Mouse (Mus musculus) limb, embryonic 10.5 days (tissue): ENCODE results near the gene Sec13. TPM values are rescaled to one million over a fixed set of nuclear protein-coding genes. Genes with fewer than 3 reads are reported as not detected.
A peak's percentile ranks its signal among the peaks of the same experiment; 100 is the strongest.

Experiments
- DNase-seq: peaks from one replicate; pipeline ENCODE4 v3.0.0-alpha.2; 2017; ENCODE audit warnings: low spot score
- H3K27ac ChIP-seq: fragments of 300-500 bp; sonication (generic); 2 replicates; pipeline ENCODE4 v1.5.1; 2016; ENCODE audit warnings: mild to moderate bottlenecking
- H3K27me3 ChIP-seq: fragments of 300-500 bp; sonication (generic); 2 replicates; pipeline ENCODE4 v1.6.1; 2016; ENCODE audit warnings: low read depth, mild to moderate bottlenecking; ENCODE audit not compliant: poor library complexity, severe bottlenecking
- H3K36me3 ChIP-seq: fragments of 300-500 bp; sonication (generic); 2 replicates; pipeline ENCODE4 v1.6.1; 2016; ENCODE audit warnings: mild to moderate bottlenecking, moderate library complexity
- H3K4me1 ChIP-seq: fragments of 300-500 bp; sonication (generic); 2 replicates; pipeline ENCODE4 v1.6.1; 2016
- H3K4me3 ChIP-seq: fragments of 300-500 bp; sonication (generic); 2 replicates; pipeline ENCODE4 v1.5.1; 2016; ENCODE audit warnings: mild to moderate bottlenecking, moderate library complexity
- H3K9me3 ChIP-seq: fragments of 300-500 bp; sonication (generic); replicated peaks from 2 replicates; pipeline ENCODE4 v1.6.1; 2016; ENCODE audit warnings: mild to moderate bottlenecking
- WGBS: fragments of 180-500 bp; shearing (Covaris S2); methylation state at CpG from one replicate; pipeline ENCODE4 v1.1.7; 2016; 5-methylcytosine and 5-hydroxymethylcytosine counted together
- polyA plus RNA-seq: library from polyadenylated mRNA; unstranded; fragments of >200 nt; fragmentation: Nextera tagmentation; extraction: Ambion mirVana; gene quantifications from 2 replicates; pipeline ENCODE4 v1.2.1, GENCODE M21; 2016

Sec13 gene
- 309 and 316 TPM in 2 replicates for polyA plus RNA-seq

GRCm38 (mm10) chr6:113740236-113741217 lies at the start of gene Sec13:
Sec13 (minus strand) TSS chr6:113740743.
- peak; percentile 93 for DNase-seq
- Histone ChIP-seq H3K4me1 (peaks cover 16% of the 10 kb centered on the region), H3K4me3 (peak within 1 kb of the TSS; percentile 88), H3K9me3 (no peaks in the 10 kb centered on the region), H3K27me3 (no peaks in the 10 kb centered on the region), H3K36me3 (peaks cover 32% of the 10 kb centered on the region), H3K27ac (peak within 1 kb of the TSS; percentile 86)
- 7% methylated on average over 41 of the region's 41 CpGs for WGBS

DNA sequence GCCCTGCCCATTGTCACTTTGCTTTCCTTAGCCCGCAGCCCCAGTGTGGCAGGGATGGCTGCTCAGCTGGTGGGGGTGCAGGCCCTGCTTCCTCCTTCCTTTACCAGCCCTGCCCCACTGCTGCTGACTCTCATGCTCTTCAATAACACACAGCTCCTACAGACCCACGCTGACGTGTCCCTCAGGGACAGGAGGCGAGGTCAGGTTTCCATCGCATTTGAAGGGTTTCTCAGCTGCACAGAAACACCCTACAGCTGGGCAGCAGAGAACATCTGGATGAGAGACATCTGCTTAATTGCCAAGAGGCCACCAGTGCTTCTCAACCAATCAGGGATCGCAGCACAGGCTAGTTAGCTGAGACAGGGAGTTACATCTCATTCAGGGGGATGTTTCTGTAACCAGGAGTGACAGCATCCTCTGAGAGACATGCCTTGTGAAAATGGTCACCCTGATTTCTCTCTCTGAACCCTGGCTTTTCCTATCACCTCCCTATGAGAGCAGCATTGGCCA lies 47.0 kb upstream of the Sec13 start:
- WGBS: 39% methylated on average over 6 of the region's 6 CpGs
- Histone ChIP-seq H3K27ac (no peak overlapping the region), H3K4me1 (peaks cover 10% of the 10 kb centered on the region), H3K4me3 (no peak overlapping the region), H3K9me3 (no peaks in the 10 kb centered on the region), H3K36me3 (no peaks in the 10 kb centered on the region), H3K27me3 (peaks cover 7% of the 10 kb centered on the region; the same call in 1 of the 2 replicates)
- DNase-seq: no peak

- H3K4me3 ChIP-seq: no peak overlapping the region
- peaks cover 10% of the 10 kb centered on the region for H3K4me1 ChIP-seq
- 83% methylated on average over 7 of the region's 7 CpGs for WGBS
- H3K27ac ChIP-seq: no peak overlapping the region
- H3K36me3 ChIP-seq: no peaks in the 10 kb centered on the region
- no peak for DNase-seq
- no peaks in the 10 kb centered on the region for H3K9me3 ChIP-seq
- H3K27me3 ChIP-seq: no peaks in the 10 kb centered on the region
Measured at GRCm38 (mm10) chr6:113785658-113786057, 45.1 kb upstream of the Sec13 start.

GRCm38 (mm10) chr6:113778229-113778753 lies 37.7 kb upstream of the Sec13 start:
- Histone ChIP-seq H3K36me3 (no peaks in the 10 kb centered on the region), H3K4me3 (no peak overlapping the region)
- WGBS: 61% methylated on average over 7 of the region's 7 CpGs

GRCm38 (mm10) chr6:113768804-113769203 lies 28.3 kb upstream of the Sec13 start:
- no peak overlapping the region for H3K4me3 ChIP-seq
- no peaks in the 10 kb centered on the region for H3K27me3 ChIP-seq
- H3K27ac ChIP-seq: no peak overlapping the region
- DNase-seq: no peak
- 82% methylated on average over 11 of the region's 11 CpGs for WGBS
- no peaks in the 10 kb centered on the region for H3K36me3 ChIP-seq
- H3K4me1 ChIP-seq: no peaks in the 10 kb centered on the region
- no peaks in the 10 kb centered on the region for H3K9me3 ChIP-seq

More at GRCm38 (mm10) chr6:113778229-113778753, 37.7 kb upstream of the Sec13 start:
- Histone ChIP-seq H3K27ac (no peak overlapping the region), H3K27me3 (no peaks in the 10 kb centered on the region), H3K4me1 (peaks cover 5% of the 10 kb centered on the region; the same call in 1 of the 2 replicates), H3K9me3 (no peaks in the 10 kb centered on the region)
- no peak for DNase-seq

DNA sequence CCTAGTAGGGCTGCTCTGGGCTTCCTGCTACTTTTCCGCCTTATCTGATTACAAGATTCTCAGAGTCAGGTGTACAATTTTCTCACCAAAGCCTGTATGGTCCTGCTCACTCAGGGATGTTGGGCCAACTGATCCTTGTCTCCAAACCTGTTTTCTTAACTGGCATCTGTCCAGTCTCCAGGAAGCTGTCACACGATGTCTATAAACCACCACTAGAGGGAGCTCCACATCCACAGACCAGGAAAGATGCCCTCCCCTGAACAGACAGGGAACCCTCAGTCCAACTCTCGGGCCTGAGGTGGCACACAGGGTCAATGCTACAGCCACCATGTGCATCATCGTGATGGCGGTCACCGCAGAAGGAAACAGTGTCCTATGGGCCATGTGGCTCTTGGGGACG lies 21.1 kb upstream of the Sec13 start:
- 30% methylated on average over 7 of the region's 7 CpGs for WGBS
- no peaks in the 10 kb centered on the region for H3K36me3 ChIP-seq
- H3K4me1 ChIP-seq: no peaks in the 10 kb centered on the region
- DNase-seq: peak; percentile 74
- H3K9me3 ChIP-seq: no peaks in the 10 kb centered on the region
- H3K27me3 ChIP-seq: peaks cover 8% of the 10 kb centered on the region; the same call in 1 of the 2 replicates
- no peak overlapping the region for H3K27ac ChIP-seq
- no peak overlapping the region for H3K4me3 ChIP-seq

- WGBS: 66% methylated on average over 17 of the region's 17 CpGs
- H3K4me1 ChIP-seq: peaks cover 9% of the 10 kb centered on the region; the same call in 1 of the 2 replicates
Measured at GRCm38 (mm10) chr6:113749119-113749685, 8.7 kb upstream of the Sec13 start.

GRCm38 (mm10) chr6:113748351-113748750 lies 7.8 kb upstream of the Sec13 start:
- H3K27me3 ChIP-seq: peaks cover 32% of the 10 kb centered on the region
- no peaks in the 10 kb centered on the region for H3K9me3 ChIP-seq
- peaks cover 9% of the 10 kb centered on the region; the same call in 1 of the 2 replicates for H3K4me1 ChIP-seq
- no peaks in the 10 kb centered on the region for H3K36me3 ChIP-seq
- H3K4me3 ChIP-seq: peak overlapping the region; percentile 23; the same call in 1 of the 2 replicates
- no peak overlapping the region for H3K27ac ChIP-seq
- DNase-seq: peak; percentile 36
- WGBS: 27% methylated on average over 26 of the region's 26 CpGs

More at GRCm38 (mm10) chr6:113749119-113749685, 8.7 kb upstream of the Sec13 start:
- Histone ChIP-seq H3K4me3 (0 out of 2 replicates have a peak overlapping the region, but pooled peaks have one; percentile 23), H3K36me3 (no peaks in the 10 kb centered on the region), H3K27ac (no peak overlapping the region), H3K9me3 (no peaks in the 10 kb centered on the region), H3K27me3 (peaks cover 32% of the 10 kb centered on the region)
- no peak for DNase-seq

DNA sequence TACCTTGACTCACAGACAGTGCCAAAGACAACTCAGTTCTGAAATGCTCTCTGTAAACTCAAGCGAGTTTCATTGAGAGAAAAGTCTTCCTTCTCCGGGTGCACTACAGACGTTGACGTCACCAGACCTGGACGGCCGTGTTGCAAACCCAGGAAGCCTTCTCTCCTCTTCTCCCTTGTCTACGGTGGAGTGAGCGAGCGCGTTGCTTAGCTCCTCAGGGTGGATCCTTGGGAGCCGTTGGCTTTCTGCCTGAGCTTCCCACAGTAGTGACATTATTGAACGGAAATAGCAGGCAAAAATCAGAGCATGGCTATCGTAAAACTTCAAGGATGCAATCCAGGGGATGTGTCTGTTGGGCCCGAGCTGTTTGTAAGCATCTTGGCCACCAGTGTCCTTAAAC lies 6.7 kb upstream of the Sec13 start:
- Histone ChIP-seq H3K27me3 (peaks cover 32% of the 10 kb centered on the region), H3K4me3 (no peak overlapping the region), H3K4me1 (peaks cover 9% of the 10 kb centered on the region; the same call in 1 of the 2 replicates), H3K36me3 (no peaks in the 10 kb centered on the region), H3K9me3 (no peaks in the 10 kb centered on the region), H3K27ac (no peak overlapping the region)
- DNase-seq: no peak
- 86% methylated on average over 14 of the region's 14 CpGs for WGBS

- H3K4me1 ChIP-seq: peaks cover 9% of the 10 kb centered on the region; the same call in 1 of the 2 replicates
- H3K36me3 ChIP-seq: no peaks in the 10 kb centered on the region
- no peak overlapping the region for H3K27ac ChIP-seq
- peaks cover 32% of the 10 kb centered on the region for H3K27me3 ChIP-seq
- no peak overlapping the region for H3K4me3 ChIP-seq
- no peaks in the 10 kb centered on the region for H3K9me3 ChIP-seq
- DNase-seq: no peak
Measured at GRCm38 (mm10) chr6:113745117-113745516, 4.6 kb upstream of the Sec13 start.

DNA sequence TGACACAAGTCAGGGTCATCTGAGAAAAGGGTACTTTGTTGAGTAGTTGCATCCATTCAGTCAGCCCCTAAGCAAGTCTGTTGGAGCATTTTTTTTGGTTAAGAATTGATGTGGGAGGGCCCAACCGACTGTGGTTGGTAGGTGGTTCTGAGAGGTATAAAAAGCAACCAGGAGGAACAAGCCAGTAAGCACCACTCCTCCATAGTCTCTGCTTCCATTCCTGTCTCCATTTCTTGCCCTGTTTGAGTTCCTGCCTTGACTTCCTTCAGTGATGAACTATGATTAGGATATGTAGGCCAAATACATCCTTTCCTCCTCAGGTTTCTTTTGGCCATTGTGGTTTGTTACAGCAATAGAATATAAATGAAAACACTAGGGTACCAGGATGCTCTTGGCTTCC lies 2.6 kb upstream of the Sec13 start:
- H3K27me3 ChIP-seq: peaks cover 16% of the 10 kb centered on the region
- no peak overlapping the region for H3K4me3 ChIP-seq
- H3K36me3 ChIP-seq: peaks cover 6% of the 10 kb centered on the region
- H3K4me1 ChIP-seq: peaks cover 16% of the 10 kb centered on the region
- DNase-seq: no peak
- H3K9me3 ChIP-seq: no peaks in the 10 kb centered on the region
- H3K27ac ChIP-seq: no peak overlapping the region
- WGBS: 59% methylated on average over 1 of the region's 1 CpGs

- Histone ChIP-seq H3K4me3 (no peak overlapping the region), H3K4me1 (peaks cover 16% of the 10 kb centered on the region), H3K9me3 (no peaks in the 10 kb centered on the region), H3K36me3 (peaks cover 14% of the 10 kb centered on the region), H3K27me3 (peaks cover 10% of the 10 kb centered on the region; the same call in 1 of the 2 replicates), H3K27ac (no peak overlapping the region)
- 90% methylated on average over 1 of the region's 1 CpGs for WGBS
- DNase-seq: no peak
Measured at GRCm38 (mm10) chr6:113742321-113742720, 1.8 kb upstream of the Sec13 start.
